ENCODE assay signal across 9 mouse cellular contexts in the genomic region with DNA sequence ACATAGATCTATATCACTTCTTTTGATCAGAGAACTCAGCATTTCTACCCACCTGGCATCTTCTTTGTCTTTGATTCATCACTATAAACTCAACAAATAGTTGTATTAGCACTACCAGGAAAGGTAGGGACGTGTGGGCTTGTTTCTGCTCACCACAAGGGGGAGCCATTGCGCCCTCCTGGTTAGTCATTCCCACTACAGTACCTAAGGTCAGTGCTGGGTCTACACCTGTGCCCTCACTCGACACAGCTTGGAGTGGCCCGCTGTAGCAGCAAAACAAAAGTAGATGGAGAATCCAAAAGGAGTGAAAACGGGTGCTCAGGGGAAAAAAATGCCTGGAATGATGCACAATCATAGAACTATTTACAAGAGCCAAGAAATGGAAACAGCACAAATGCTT. TPM values are rescaled to one million over a fixed set of nuclear protein-coding genes. Genes with fewer than 3 reads are reported as not detected.
DNase-seq lines count a peak whose midpoint lies in the region; TF ChIP-seq lines count a peak whose summit lies in the region.
"Had no signal": no experiment of that assay in that cellular context is flagged by ENCODE, and none has a peak within 500 bp of the region (broad histone marks: within the 10 kb centered on the region; RNA-seq: fewer than 3 reads in every experiment).

No protein-coding gene starts in this region.

- no peaks in the 10 kb centered on the region for H3K36me3 ChIP-seq in ES-E14 (ENCODE audit: control insufficient read depth, insufficient read depth, low read length, poor library complexity, severe bottlenecking)
- H3K36me3 ChIP-seq: limb, embryonic 15.5 days had no signal

- DNase-seq in layer of hippocampus, adult 2 months (ENCODE audit: low spot score in 2 of 2), result peak; percentile 29 to 69
- no peak for DNase-seq in layer of hippocampus, adult 9-11 months
- DNase-seq in ES-E14 (ENCODE audit: low read depth, low spot score), result peak; percentile 52
- DNase-seq in adrenal gland, postnatal 4 days (ENCODE audit: low spot score in 2 of 2), result peak; percentile 32 to 49
- DNase-seq in layer of hippocampus, postnatal 36 days, result peak; percentile 28 to 36
- peak; percentile 63 for DNase-seq in retina, postnatal 1 day
- DNase-seq in thymus, postnatal 4 days, result peak; percentile 91

- TF ChIP-seq POLR2A in embryonic fibroblast, embryonic 13.5 days (IDR thresholded peaks at IDR 0.05; ENCODE audit: low read depth, low read length), result no peak

- H3K4me3 ChIP-seq in layer of hippocampus, adult 2 months, result no peak overlapping the region
- no peak overlapping the region for H3K4me3 ChIP-seq in ES-E14 (ENCODE audit: insufficient read depth in 1 of 2, low read depth in 1 of 2, low read length in 2 of 2, poor library complexity in 1 of 2, severe bottlenecking in 1 of 2)
- H3K4me3 ChIP-seq in embryonic fibroblast, embryonic 13.5 days (ENCODE audit: insufficient read depth, low read length), result no peak overlapping the region
- H3K4me3 ChIP-seq: limb, embryonic 15.5 days had no signal

- no peak overlapping the region for H3K9ac ChIP-seq in ES-E14 (ENCODE audit: insufficient read depth, low read depth, low read length, poor library complexity, severe bottlenecking)
- H3K9ac ChIP-seq: limb, embryonic 15.5 days had no signal

- H3K9me3 ChIP-seq in ES-E14 (ENCODE audit: control insufficient read depth, insufficient read depth, low read depth, low read length), result no peaks in the 10 kb centered on the region
- H3K9me3 ChIP-seq: limb, embryonic 15.5 days had no signal

- peaks cover 0 to 5% of the 10 kb centered on the region in 2 experiments; a peak in 2 of 4 replicates for H3K4me1 ChIP-seq in ES-E14 (ENCODE audit: control insufficient read depth in 2 of 2, insufficient read depth in 2 of 2, low read length in 2 of 2, poor library complexity in 1 of 2)
- no peaks in the 10 kb centered on the region for H3K4me1 ChIP-seq in embryonic fibroblast, embryonic 13.5 days (ENCODE audit: control insufficient read depth, insufficient read depth, low read length)

- TF ChIP-seq CTCF in layer of hippocampus, adult 2 months (conservative IDR thresholded peaks at IDR 0.05), result peak; percentile 94
- TF ChIP-seq CTCF in embryonic fibroblast, embryonic 13.5 days (IDR thresholded peaks at IDR 0.05; ENCODE audit: borderline replicate concordance, insufficient read depth, low read length), result peak; percentile 69; the same call in 1 of the 2 replicates

- in situ Hi-C loops in ES-E14 (cut with MboI; ENCODE audit: low sequenced_read_pairs in 2 of 2, unreplicated experiment in 2 of 2), result loop anchor here in 1 of 2 experiments (25.0 kb wide), 1 partner anchor 728 kb away; no protein-coding TSS in a partner anchor

- no peak overlapping the region for H3K27ac ChIP-seq in layer of hippocampus, adult 2 months
- no peak overlapping the region for H3K27ac ChIP-seq in ES-E14 (ENCODE audit: insufficient read depth, low read depth, low read length, poor library complexity, severe bottlenecking)
- no peak overlapping the region for H3K27ac ChIP-seq in embryonic fibroblast, embryonic 13.5 days (ENCODE audit: insufficient read depth, low read length)
- H3K27ac ChIP-seq: limb, embryonic 15.5 days had no signal

TF ChIP-seq in ES-E14, 5 proteins besides CTCF, POLR2A, EP300 and RAD21:
- TF ChIP-seq ZC3H11A (IDR thresholded peaks at IDR 0.05; ENCODE audit: borderline replicate concordance, low read depth, low read length) (peak; percentile 57; the same call in 1 of the 2 replicates), MAFK (IDR thresholded peaks at IDR 0.05; ENCODE audit: insufficient read depth, low read depth, low read length) (no peak)

RNA-seq across cellular contexts. Expression of a gene that starts 44.0 kb away (rescaled TPM):
- not detected for total RNA-seq in layer of hippocampus, adult 2 months (2021)
- not detected in 2 replicates for total RNA-seq in ES-E14 (2012; rRNA removed)
- not detected for total RNA-seq in adrenal gland, postnatal 4 days (2021)
- not detected in 2 replicates for polyA plus RNA-seq in embryonic fibroblast, embryonic 13.5 days (2011; ENCODE audit: insufficient read length, low read depth, missing spikeins)
- not detected for total RNA-seq in layer of hippocampus, postnatal 36 days (2021)
